Mouse (Mus musculus) MEL (cell line): ENCODE measurements around the gene Gm20388. TPM values are rescaled to one million over a fixed set of nuclear protein-coding genes. Genes with fewer than 3 reads are reported as not detected.

Source experiments
- DNase-seq: peaks from one replicate; pipeline ENCODE4 v3.0.0; 2011; ENCODE audit warnings: low read depth, low spot score
- H3K27ac ChIP-seq: 2 replicates; pipeline ENCODE4 v1.5.1; 2012; ENCODE audit warnings: low read depth, mild to moderate bottlenecking, control low read depth, low read length, moderate library complexity; ENCODE audit not compliant: control insufficient read depth
- H3K27me3 ChIP-seq, 2 experiments: fragments of 150-350 bp in 1 of 2; sonication (generic) in 1 of 2; 2 replicates each; pipeline ENCODE4 v1.6.1; 2012; ENCODE audit warnings: low read length in 2 of 2, mild to moderate bottlenecking in 2 of 2, improper control_type of control experiment in 1 of 2, moderate library complexity in 1 of 2; ENCODE audit not compliant: insufficient read depth in 2 of 2, control insufficient read depth in 1 of 2
- H3K36me3 ChIP-seq, 2 experiments: 2 replicates each; pipeline ENCODE4 v1.6.1; 2012 to 2014; ENCODE audit warnings: low read length in 2 of 2, improper control_type of control experiment in 1 of 2, inconsistent platforms in 1 of 2, mild to moderate bottlenecking in 1 of 2; ENCODE audit not compliant: insufficient read depth in 2 of 2, control insufficient read depth in 1 of 2
- H3K4me1 ChIP-seq, 2 experiments: fragments of 150-350 bp in 1 of 2; sonication (generic) in 1 of 2; 2 replicates each; pipeline ENCODE4 v1.6.1; 2012; ENCODE audit warnings: low read length in 2 of 2, improper control_type of control experiment in 1 of 2, mild to moderate bottlenecking in 1 of 2; ENCODE audit not compliant: insufficient read depth in 2 of 2, control insufficient read depth in 1 of 2
- H3K4me3 ChIP-seq, 2 experiments: fragments of 150-350 bp in 1 of 2; sonication (generic) in 1 of 2; 2 replicates each; pipeline ENCODE4 v1.5.1; 2012; ENCODE audit warnings: low read depth in 2 of 2, low read length in 2 of 2, mild to moderate bottlenecking in 2 of 2, moderate library complexity in 2 of 2, control low read depth in 1 of 2, improper control_type of control experiment in 1 of 2; ENCODE audit not compliant: control insufficient read depth in 1 of 2, insufficient read depth in 1 of 2
- H3K79me2 ChIP-seq: 2 replicates; pipeline ENCODE4 v1.6.1; 2012; ENCODE audit warnings: mild to moderate bottlenecking, low read length, moderate library complexity; ENCODE audit not compliant: control insufficient read depth, poor library complexity, insufficient read depth
- H3K9ac ChIP-seq: 2 replicates; pipeline ENCODE4 v1.6.1; 2012; ENCODE audit warnings: low read depth, mild to moderate bottlenecking, control low read depth, low read length, moderate library complexity; ENCODE audit not compliant: control insufficient read depth, poor library complexity, severe bottlenecking
- H3K9me3 ChIP-seq: fragments of 150-350 bp; sonication (generic); replicated peaks from 2 replicates; pipeline ENCODE4 v1.6.1; 2012; ENCODE audit warnings: mild to moderate bottlenecking, low read length, improper control_type of control experiment, moderate library complexity; ENCODE audit not compliant: insufficient read depth
- BHLHE40 ChIP-seq: IDR thresholded peaks from 2 replicates; pipeline ENCODE4 v1.6.1; 2012; ENCODE audit warnings: low read depth, mild to moderate bottlenecking, inconsistent platforms, low read length, improper control_type of control experiment, borderline replicate concordance
- E2F4 ChIP-seq: IDR thresholded peaks from 2 replicates; pipeline ENCODE4 v1.6.1; 2011; ENCODE audit warnings: low read depth, low read length, improper control_type of control experiment, borderline replicate concordance
- ELF1 ChIP-seq: IDR thresholded peaks from 2 replicates; pipeline ENCODE4 v1.6.1; 2014; ENCODE audit warnings: low read depth, mild to moderate bottlenecking, inconsistent platforms, low read length, improper control_type of control experiment, moderate library complexity
- EP300 ChIP-seq, 2 experiments: IDR thresholded peaks; 2 replicates each; pipeline ENCODE4 v1.6.1; 2011; ENCODE audit warnings: improper control_type of control experiment in 2 of 2, low read length in 2 of 2, low read depth in 1 of 2, mild to moderate bottlenecking in 1 of 2
- GATA1 ChIP-seq: IDR thresholded peaks from 2 replicates; pipeline ENCODE4 v1.6.1; 2011; ENCODE audit warnings: low read depth, low read length, improper control_type of control experiment
- JUND ChIP-seq: IDR thresholded peaks from 2 replicates; pipeline ENCODE4 v1.6.1; 2011; ENCODE audit warnings: low read depth, mild to moderate bottlenecking, improper control_type of control experiment, low read length
- KAT2A ChIP-seq: conservative IDR thresholded peaks from 2 replicates; pipeline ENCODE4 v1.6.1; 2012; ENCODE audit warnings: low read depth, low read length, improper control_type of control experiment, inconsistent platforms
- MEF2A ChIP-seq: IDR thresholded peaks from 2 replicates; pipeline ENCODE4 v1.6.1; 2014; ENCODE audit warnings: low read depth, mild to moderate bottlenecking, inconsistent platforms, low read length, improper control_type of control experiment; ENCODE audit not compliant: poor library complexity, insufficient replicate concordance, severe bottlenecking; ENCODE audit errors: extremely low read depth
- MXI1 ChIP-seq: IDR thresholded peaks from 2 replicates; pipeline ENCODE4 v1.6.1; 2011; ENCODE audit warnings: mild to moderate bottlenecking, low read depth, low read length, improper control_type of control experiment
- MYC ChIP-seq: IDR thresholded peaks from 2 replicates; pipeline ENCODE4 v1.6.1; 2011; ENCODE audit warnings: low read depth, mild to moderate bottlenecking, low read length, improper control_type of control experiment, moderate library complexity
- POLR2AphosphoS5 ChIP-seq: IDR thresholded peaks from 2 replicates; pipeline ENCODE4 v1.6.1; 2012; ENCODE audit warnings: low read depth, borderline replicate concordance, mild to moderate bottlenecking, inconsistent platforms, low read length, moderate library complexity, mixed read lengths
- RAD21 ChIP-seq: IDR thresholded peaks from 2 replicates; pipeline ENCODE4 v1.6.1; 2011; ENCODE audit warnings: mild to moderate bottlenecking, low read depth, low read length, improper control_type of control experiment
- SIN3A ChIP-seq: IDR thresholded peaks from 2 replicates; pipeline ENCODE4 v1.6.1; 2012; ENCODE audit warnings: low read length, improper control_type of control experiment, inconsistent platforms
- TCF12 ChIP-seq: IDR thresholded peaks from 2 replicates; pipeline ENCODE4 v1.6.1; 2014; ENCODE audit warnings: low read depth, mild to moderate bottlenecking, inconsistent platforms, low read length, improper control_type of control experiment, moderate library complexity
- USF2 ChIP-seq, 2 experiments: IDR thresholded peaks; 2 replicates each; pipeline ENCODE4 v1.6.1; 2011 to 2012; ENCODE audit warnings: improper control_type of control experiment in 2 of 2, low read length in 2 of 2, borderline replicate concordance in 1 of 2, inconsistent platforms in 1 of 2, low read depth in 1 of 2, mild to moderate bottlenecking in 1 of 2; ENCODE audit not compliant: insufficient read depth in 1 of 2
- polyA plus RNA-seq, 2 experiments: library from polyadenylated mRNA; stranded (reverse) in 1 of 2; unstranded in 1 of 2; fragments of >175 nt in 1 of 2; fragments of >200 nt in 1 of 2; gene quantifications; 2 replicates each; pipeline versions ENCODE4 v1.2.1 to v1.2.4; 2012; ENCODE audit warnings: low replicate concordance in 2 of 2, low read depth in 1 of 2; ENCODE audit not compliant: insufficient read length in 2 of 2, insufficient read depth in 1 of 2, missing spikeins in 1 of 2
- total RNA-seq: library from RNA; depleted of rRNA; stranded (reverse); fragments of 300-350 nt; gene quantifications from 2 replicates; pipeline ENCODE4 v1.2.3, GENCODE M21; 2012

The Gm20388 gene
- total and polyA plus RNA-seq, 3 experiments = 11.1 to 17.8 TPM; not detected in 1

GRCm38 (mm10) chr8:121675701-121676100, 1765.1 kb downstream of the Gm20388 start:
- Histone ChIP-seq H3K27ac (no peak overlapping the region), H3K79me2 (no peaks in the 10 kb centered on the region), H3K27me3 (no peaks in the 10 kb centered on the region; a peak in 1 of 4 replicates), H3K4me1 (no peaks in the 10 kb centered on the region), H3K9ac (no peak overlapping the region), H3K4me3 (no peak overlapping the region), H3K9me3 (no peaks in the 10 kb centered on the region), H3K36me3 (no peaks in the 10 kb centered on the region)
- no peak for DNase-seq
- TF ChIP-seq MEF2A (no peak), EP300 (IDR thresholded peaks at IDR 0.05; ENCODE audit: low read depth in 1 of 2, low read length in 2 of 2) (no peak), TCF12 (no peak), BHLHE40 (no peak), ELF1 (no peak), MYC (no peak), GATA1 (no peak), JUND (no peak)

GRCm38 (mm10) chr8:121678696-121679095, 1768.1 kb downstream of the Gm20388 start:
- no peak for TF ChIP-seq SIN3A
- no peak for TF ChIP-seq JUND
- no peak for TF ChIP-seq MXI1
- no peak for TF ChIP-seq RAD21
- no peak for TF ChIP-seq USF2 (IDR thresholded peaks at IDR 0.05; ENCODE audit: borderline replicate concordance in 1 of 2, insufficient read depth in 1 of 2, low read depth in 1 of 2, low read length in 2 of 2)
- TF ChIP-seq E2F4 = no peak
- H3K27ac ChIP-seq = no peak overlapping the region
- no peaks in the 10 kb centered on the region for H3K9me3 ChIP-seq
- H3K36me3 ChIP-seq = no peaks in the 10 kb centered on the region
- no peaks in the 10 kb centered on the region for H3K4me1 ChIP-seq
- no peak overlapping the region for H3K4me3 ChIP-seq
- no peaks in the 10 kb centered on the region for H3K79me2 ChIP-seq
- H3K27me3 ChIP-seq = no peaks in the 10 kb centered on the region; a peak in 1 of 4 replicates
- no peak for DNase-seq
- H3K9ac ChIP-seq = no peak overlapping the region

- no peaks in the 10 kb centered on the region for H3K79me2 ChIP-seq
- H3K9me3 ChIP-seq = no peaks in the 10 kb centered on the region
- no peaks in the 10 kb centered on the region for H3K4me1 ChIP-seq
- no peaks in the 10 kb centered on the region for H3K36me3 ChIP-seq
- H3K27ac ChIP-seq = no peak overlapping the region
- H3K9ac ChIP-seq = no peak overlapping the region
- no peak overlapping the region for H3K4me3 ChIP-seq
- H3K27me3 ChIP-seq = no peaks in the 10 kb centered on the region; a peak in 1 of 4 replicates
- DNase-seq = no peak
- TF ChIP-seq KAT2A (no peak), POLR2AphosphoS5 (no peak)
Observed at GRCm38 (mm10) chr8:121680896-121681295, 1770.3 kb downstream of the Gm20388 start.
